Mouse (Mus musculus): ENCODE measurements around the gene Ltk. TPM values are rescaled to one million over a fixed set of nuclear protein-coding genes. Genes with fewer than 3 reads are reported as not detected.
A peak's percentile ranks its signal among the peaks of the same experiment; 100 is the strongest.

Gene Ltk
- polyA plus RNA-seq, 1 experiment from 2014 or later, result 0.08 TPM

GRCm38 (mm10) chr2:119745281-119745680 is 14.9 kb downstream of the Ltk start:
- DNase-seq (ENCODE audit: low spot score) (peak; percentile 23), ATAC-seq (ENCODE audit: low FRiP score) (no peak)
- no peak overlapping the region for H3K9ac ChIP-seq (ENCODE audit: low read depth, low read length)
- no peak overlapping the region for H3K4me2 ChIP-seq (replicated peaks; ENCODE audit: low read depth, low read length)
- H3K4me3 ChIP-seq (ENCODE audit: low read depth, low read length), result no peak overlapping the region
- no peak overlapping the region for H3K27ac ChIP-seq (ENCODE audit: low read depth, low read length)
- no peaks in the 10 kb centered on the region for H3K9me3 ChIP-seq (ENCODE audit: control insufficient read depth, low read length)
- H3K36me3 ChIP-seq (ENCODE audit: control insufficient read depth, insufficient read depth, low read length), result no peaks in the 10 kb centered on the region
- peaks cover 37% of the 10 kb centered on the region for H3K27me3 ChIP-seq (ENCODE audit: control insufficient read depth, insufficient read depth, low read length)
- H3K4me1 ChIP-seq (replicated peaks; ENCODE audit: control insufficient read depth, insufficient read depth, low read length), result peaks cover 19% of the 10 kb centered on the region
- 19% methylated on average over 1 of the region's 1 CpGs for WGBS

DNA sequence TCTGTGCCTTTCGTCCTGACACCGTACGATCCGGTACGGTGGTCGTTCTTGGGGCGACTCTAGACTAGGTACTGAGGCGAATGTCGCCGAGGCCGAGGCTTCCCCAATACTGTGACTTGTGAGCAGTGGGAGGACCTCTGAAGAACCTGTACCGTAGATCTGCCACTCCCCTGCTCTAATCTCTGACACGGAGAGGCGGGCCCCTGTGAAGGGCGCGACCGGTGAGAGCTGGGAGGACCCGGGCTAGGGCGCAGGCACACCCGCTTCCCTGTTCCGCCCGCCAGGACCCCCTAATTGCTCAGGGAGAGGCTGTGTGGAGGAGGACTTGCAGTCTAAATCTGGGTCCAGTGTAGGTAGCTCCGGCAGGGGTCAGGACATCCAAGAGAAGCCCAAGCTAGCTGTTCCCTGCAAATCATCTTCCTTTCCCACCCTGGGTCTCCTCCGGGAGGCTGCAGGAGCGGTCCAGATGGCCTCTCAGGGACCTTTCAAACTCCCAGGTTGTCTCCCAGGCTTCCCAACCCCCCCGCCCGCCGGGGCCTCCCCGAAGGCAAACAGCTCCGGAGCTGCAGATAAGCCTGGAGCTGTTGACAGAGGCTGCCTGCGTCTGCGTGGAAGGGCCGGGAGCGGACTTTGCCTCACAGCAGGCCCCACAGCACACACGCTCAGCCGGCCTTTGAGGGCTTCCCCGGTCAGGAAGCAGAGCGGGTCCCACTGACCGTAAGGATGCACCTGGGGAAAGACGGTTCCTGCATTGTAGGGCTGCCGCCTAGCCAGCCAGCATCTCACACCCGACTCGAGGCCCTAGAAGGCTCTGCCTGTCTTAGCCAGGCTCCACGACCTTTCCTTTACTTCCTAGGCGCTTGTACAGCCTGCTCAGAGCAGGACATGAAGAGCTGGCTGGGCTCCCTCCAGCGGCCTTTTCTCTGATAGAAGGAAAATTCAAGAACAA is 15.8 kb downstream of the Ltk start:
- H3K9me3 ChIP-seq (ENCODE audit: control insufficient read depth, low read length), result no peaks in the 10 kb centered on the region
- ATAC-seq (ENCODE audit: low FRiP score), result no peak
- no peak overlapping the region for H3K27ac ChIP-seq (ENCODE audit: low read depth, low read length)
- 3% methylated on average over 46 of the region's 46 CpGs for WGBS
- peak overlapping the region; percentile 16 for H3K4me3 ChIP-seq (ENCODE audit: low read depth, low read length)
- peak; percentile 53 for DNase-seq (ENCODE audit: low spot score)
- H3K4me1 ChIP-seq (replicated peaks; ENCODE audit: control insufficient read depth, insufficient read depth, low read length), result peaks cover 19% of the 10 kb centered on the region
- H3K36me3 ChIP-seq (ENCODE audit: control insufficient read depth, insufficient read depth, low read length), result no peaks in the 10 kb centered on the region
- H3K27me3 ChIP-seq (ENCODE audit: control insufficient read depth, insufficient read depth, low read length), result peaks cover 37% of the 10 kb centered on the region
- 0 out of 2 replicates have a peak overlapping the region, but pooled peaks have one; percentile 11 for H3K9ac ChIP-seq (ENCODE audit: low read depth, low read length)
- H3K4me2 ChIP-seq (replicated peaks; ENCODE audit: low read depth, low read length), result peak overlapping the region; percentile 25

DNA sequence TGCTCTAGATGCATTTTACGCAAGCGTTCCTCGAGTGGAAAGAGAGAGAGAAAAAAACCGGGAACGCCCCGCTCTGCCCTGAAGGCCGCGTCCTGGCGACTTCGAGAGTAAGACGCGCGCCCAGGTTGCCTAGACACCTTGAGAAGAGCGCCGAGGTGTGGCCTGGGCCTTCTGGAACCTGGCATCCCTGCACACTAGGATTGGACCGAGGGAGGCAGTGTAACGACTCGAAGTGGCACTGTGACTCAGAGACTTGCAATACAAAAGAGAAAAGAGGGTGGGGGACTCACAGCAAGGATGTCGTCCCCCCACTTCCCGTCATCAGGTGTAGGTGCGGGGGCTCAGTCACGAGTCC is 16.4 kb downstream of the Ltk start:
- ATAC-seq (ENCODE audit: low FRiP score), result no peak
- no peak for DNase-seq (ENCODE audit: low spot score)
- Histone ChIP-seq H3K4me3 (ENCODE audit: low read depth, low read length) (no peak overlapping the region; the same call in 1 of the 2 replicates), H3K9me3 (ENCODE audit: control insufficient read depth, low read length) (no peaks in the 10 kb centered on the region), H3K27ac (ENCODE audit: low read depth, low read length) (no peak overlapping the region), H3K4me1 (replicated peaks; ENCODE audit: control insufficient read depth, insufficient read depth, low read length) (peaks cover 19% of the 10 kb centered on the region), H3K9ac (ENCODE audit: low read depth, low read length) (no peak overlapping the region), H3K36me3 (ENCODE audit: control insufficient read depth, insufficient read depth, low read length) (no peaks in the 10 kb centered on the region), H3K4me2 (replicated peaks; ENCODE audit: low read depth, low read length) (peak overlapping the region; percentile 25; the same call in 1 of the 2 replicates), H3K27me3 (ENCODE audit: control insufficient read depth, insufficient read depth, low read length) (peaks cover 37% of the 10 kb centered on the region)
- WGBS, result 4% methylated on average over 22 of the region's 22 CpGs

DNA sequence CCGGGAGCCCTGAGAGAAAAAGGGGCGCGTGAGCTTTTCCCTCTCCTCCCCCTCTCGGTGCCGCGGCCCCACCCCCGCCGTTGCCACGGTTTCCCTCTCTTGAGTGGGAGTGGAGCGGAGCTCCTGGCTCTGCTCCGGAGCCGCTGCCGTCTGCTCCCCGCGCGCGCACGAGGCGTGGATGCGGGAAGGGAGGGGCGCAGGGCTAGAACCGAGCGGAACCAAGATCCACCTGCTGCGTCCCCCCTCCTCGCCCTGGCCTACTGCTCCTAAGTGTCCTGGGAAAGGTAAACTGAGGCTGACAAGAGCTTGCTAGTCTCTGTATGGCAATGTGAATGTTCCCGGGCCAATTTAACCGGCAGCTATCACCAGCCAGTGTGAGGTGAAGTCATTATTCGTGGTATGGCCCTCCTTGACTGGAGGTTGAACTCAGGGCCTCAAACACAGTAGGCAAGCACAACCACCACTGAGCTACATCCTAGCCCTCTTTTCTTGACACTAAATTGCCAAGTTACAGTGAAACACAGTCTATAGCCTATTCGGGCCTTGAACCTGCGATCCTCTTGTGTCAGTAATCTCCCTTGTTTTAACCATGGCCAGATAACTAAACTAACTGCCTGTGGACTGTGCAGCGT is 16.9 kb downstream of the Ltk start:
- Histone ChIP-seq H3K4me2 (replicated peaks; ENCODE audit: low read depth, low read length) (peak overlapping the region; percentile 88), H3K4me3 (ENCODE audit: low read depth, low read length) (peak overlapping the region; percentile 45), H3K9ac (ENCODE audit: low read depth, low read length) (no peak overlapping the region), H3K9me3 (ENCODE audit: control insufficient read depth, low read length) (no peaks in the 10 kb centered on the region), H3K4me1 (replicated peaks; ENCODE audit: control insufficient read depth, insufficient read depth, low read length) (peaks cover 19% of the 10 kb centered on the region), H3K27me3 (ENCODE audit: control insufficient read depth, insufficient read depth, low read length) (peaks cover 37% of the 10 kb centered on the region), H3K27ac (ENCODE audit: low read depth, low read length) (no peak overlapping the region), H3K36me3 (ENCODE audit: control insufficient read depth, insufficient read depth, low read length) (no peaks in the 10 kb centered on the region)
- ATAC-seq (ENCODE audit: low FRiP score), result no peak
- DNase-seq (ENCODE audit: low spot score), result peak; percentile 41
- 9% methylated on average over 31 of the region's 31 CpGs for WGBS

DNA sequence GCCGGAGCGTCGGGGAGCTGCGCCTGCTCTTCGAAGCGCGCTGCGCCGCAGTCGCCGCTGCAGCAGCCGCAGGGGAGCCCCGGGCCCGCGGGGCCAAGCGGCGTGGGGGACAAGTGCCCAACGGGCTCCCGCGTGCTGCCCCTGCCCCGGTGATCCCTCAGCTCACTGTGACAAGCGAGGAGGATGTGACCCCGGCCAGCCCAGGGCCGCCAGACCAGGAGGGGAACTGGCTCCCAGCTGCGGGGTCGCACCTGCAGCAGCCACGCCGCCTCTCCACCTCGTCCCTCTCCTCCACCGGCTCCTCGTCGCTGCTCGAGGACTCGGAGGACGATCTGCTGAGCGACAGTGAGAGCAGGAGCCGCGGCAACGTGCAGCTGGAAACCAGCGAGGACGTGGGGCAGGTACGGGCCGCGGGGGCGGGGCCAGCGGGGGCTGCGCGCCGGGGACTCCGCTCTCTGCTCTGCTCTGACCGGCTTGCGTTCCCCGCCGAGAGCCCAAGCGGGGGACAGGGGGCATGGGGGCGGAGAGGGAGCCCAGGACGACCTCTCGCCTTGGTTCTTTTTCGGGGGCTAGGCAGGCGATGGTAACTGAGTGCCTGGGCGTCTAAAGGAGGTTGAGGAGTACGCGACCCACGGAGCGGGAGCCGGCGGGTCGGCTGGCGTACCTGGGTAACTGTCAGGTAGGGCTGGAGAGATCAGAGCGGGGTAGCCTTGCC is 17.6 kb downstream of the Ltk start:
- peak overlapping the region; percentile 51 for H3K9ac ChIP-seq (ENCODE audit: low read depth, low read length)
- peaks cover 19% of the 10 kb centered on the region for H3K4me1 ChIP-seq (replicated peaks; ENCODE audit: control insufficient read depth, insufficient read depth, low read length)
- ATAC-seq (ENCODE audit: low FRiP score), result peak; percentile 51
- under 1% methylated on average over 63 of the region's 70 CpGs for WGBS
- H3K36me3 ChIP-seq (ENCODE audit: control insufficient read depth, insufficient read depth, low read length), result no peaks in the 10 kb centered on the region
- no peaks in the 10 kb centered on the region for H3K9me3 ChIP-seq (ENCODE audit: control insufficient read depth, low read length)
- no peak overlapping the region for H3K27ac ChIP-seq (ENCODE audit: low read depth, low read length)
- H3K4me2 ChIP-seq (replicated peaks; ENCODE audit: low read depth, low read length), result peak overlapping the region; percentile 88
- H3K4me3 ChIP-seq (ENCODE audit: low read depth, low read length), result peak overlapping the region; percentile 45
- H3K27me3 ChIP-seq (ENCODE audit: control insufficient read depth, insufficient read depth, low read length), result peaks cover 37% of the 10 kb centered on the region
- no peak for DNase-seq (ENCODE audit: low spot score)

DNA sequence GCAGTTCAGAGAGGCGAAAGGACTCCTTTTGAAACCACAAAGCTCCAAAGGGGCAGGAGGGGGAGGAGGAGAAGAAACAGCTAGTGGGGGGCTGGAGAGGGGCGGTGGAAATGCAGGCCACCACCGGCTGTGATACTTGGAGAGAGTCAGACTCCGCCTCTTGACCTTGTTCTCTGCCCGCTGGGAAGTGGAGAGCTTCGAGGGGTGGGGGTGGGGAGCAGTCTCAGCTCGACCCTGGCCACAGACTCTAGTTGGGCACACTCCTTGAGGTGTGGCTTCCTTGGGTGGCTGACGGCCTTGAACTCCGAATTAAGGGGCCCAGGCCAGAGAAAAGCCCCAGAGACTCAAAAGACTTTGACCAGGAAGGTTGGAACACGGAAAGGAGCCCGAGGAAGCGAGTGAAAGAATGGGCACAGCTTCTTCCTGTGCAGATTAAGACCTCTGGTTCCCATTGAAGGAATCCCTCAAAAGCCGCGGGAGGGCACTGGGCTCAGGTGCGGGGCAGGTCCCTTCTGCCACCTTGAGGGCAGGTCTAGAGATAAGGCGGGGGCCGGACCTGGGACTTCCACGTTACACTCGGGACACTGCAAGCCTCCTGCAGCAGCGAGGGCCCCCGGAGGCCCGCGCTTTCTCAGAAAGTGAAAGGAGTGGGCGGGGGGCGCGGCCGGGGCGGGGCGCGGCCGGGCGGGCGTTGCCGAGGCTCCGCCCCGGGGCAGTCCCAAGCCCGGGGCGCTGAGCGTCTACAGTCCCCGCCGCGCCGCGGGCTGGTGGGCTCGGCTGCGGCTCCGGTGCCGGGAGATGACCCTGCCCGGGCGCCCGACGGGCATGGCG is 18.4 kb downstream of the Ltk start, which contains the start of gene Itpka:
TSS of gene Itpka (plus strand) at position 757 of the 831 bp plus-strand sequence.
- H3K36me3 ChIP-seq (ENCODE audit: control insufficient read depth, insufficient read depth, low read length), result no peaks in the 10 kb centered on the region
- peaks cover 19% of the 10 kb centered on the region for H3K4me1 ChIP-seq (replicated peaks; ENCODE audit: control insufficient read depth, insufficient read depth, low read length)
- peak; percentile 84 for DNase-seq (ENCODE audit: low spot score)
- peak within 1 kb of the TSS; percentile 45 for H3K4me3 ChIP-seq (ENCODE audit: low read depth, low read length)
- peaks cover 37% of the 10 kb centered on the region for H3K27me3 ChIP-seq (ENCODE audit: control insufficient read depth, insufficient read depth, low read length)
- H3K9ac ChIP-seq (ENCODE audit: low read depth, low read length), result peak within 1 kb of the TSS; percentile 51
- peak; percentile 84 for ATAC-seq (ENCODE audit: low FRiP score)
- H3K27ac ChIP-seq (ENCODE audit: low read depth, low read length), result peak within 1 kb of the TSS; percentile 51; the same call in 1 of the 2 replicates
- H3K4me2 ChIP-seq (replicated peaks; ENCODE audit: low read depth, low read length), result peak within 1 kb of the TSS; percentile 88
- 0% methylated on average over 43 of the region's 53 CpGs for WGBS
- no peaks in the 10 kb centered on the region for H3K9me3 ChIP-seq (ENCODE audit: control insufficient read depth, low read length)

DNA sequence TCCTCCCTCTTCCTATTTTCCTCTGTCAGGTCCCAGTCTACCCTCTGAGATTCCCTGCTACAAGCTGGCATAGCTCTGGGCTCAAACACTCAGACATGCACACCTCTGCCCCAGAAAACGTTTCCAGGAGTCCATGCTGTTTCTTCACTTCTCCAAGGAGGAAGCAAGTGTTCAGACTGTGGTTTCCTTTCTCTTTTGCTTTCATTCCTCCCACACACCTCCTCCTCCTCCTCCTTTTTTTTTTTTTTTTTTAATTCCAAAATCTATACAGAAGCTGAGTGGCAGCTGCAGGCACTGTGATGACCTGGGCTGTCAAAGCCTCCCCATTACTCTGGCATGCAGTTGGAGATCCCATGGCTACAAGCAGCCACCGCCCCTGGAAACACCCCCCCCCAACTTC is 19.7 kb downstream of the Ltk start:
- Histone ChIP-seq H3K4me3 (ENCODE audit: low read depth, low read length) (no peak overlapping the region), H3K27ac (ENCODE audit: low read depth, low read length) (no peak overlapping the region), H3K9ac (ENCODE audit: low read depth, low read length) (no peak overlapping the region), H3K4me1 (replicated peaks; ENCODE audit: control insufficient read depth, insufficient read depth, low read length) (peaks cover 19% of the 10 kb centered on the region), H3K36me3 (ENCODE audit: control insufficient read depth, insufficient read depth, low read length) (no peaks in the 10 kb centered on the region), H3K9me3 (ENCODE audit: control insufficient read depth, low read length) (no peaks in the 10 kb centered on the region), H3K4me2 (replicated peaks; ENCODE audit: low read depth, low read length) (no peak overlapping the region), H3K27me3 (ENCODE audit: control insufficient read depth, insufficient read depth, low read length) (peaks cover 31% of the 10 kb centered on the region)
- DNase-seq (ENCODE audit: low spot score) (no peak), ATAC-seq (ENCODE audit: low FRiP score) (no peak)
- WGBS, result 9% methylated on average over 2 of the region's 2 CpGs

DNA sequence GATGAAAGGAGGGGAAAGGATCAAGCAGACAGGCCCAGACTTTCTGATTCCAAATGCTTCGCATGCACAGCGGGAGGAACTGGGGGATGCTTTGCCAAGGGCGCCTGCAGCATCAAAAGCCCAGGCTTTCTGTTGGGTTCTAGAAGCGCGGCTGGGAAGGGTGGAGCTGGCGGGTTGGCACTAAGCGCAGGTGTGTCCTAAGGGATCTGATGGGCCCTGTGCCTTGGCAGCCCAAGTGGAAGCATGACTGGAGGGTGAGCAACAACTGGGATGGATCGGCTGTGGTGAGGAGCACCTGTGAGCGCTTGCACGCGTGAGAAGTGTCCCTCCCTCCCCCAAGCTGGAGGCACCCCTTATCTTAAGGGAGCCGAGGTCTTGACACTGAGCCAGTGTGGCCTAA is 23.1 kb downstream of the Ltk start:
- ATAC-seq (ENCODE audit: low FRiP score), result no peak
- Histone ChIP-seq H3K27me3 (ENCODE audit: control insufficient read depth, insufficient read depth, low read length) (no peaks in the 10 kb centered on the region), H3K36me3 (ENCODE audit: control insufficient read depth, insufficient read depth, low read length) (no peaks in the 10 kb centered on the region), H3K4me1 (replicated peaks; ENCODE audit: control insufficient read depth, insufficient read depth, low read length) (0 out of 2 replicates have a peak, but pooled peaks cover 4% of the 10 kb centered on the region), H3K9me3 (ENCODE audit: control insufficient read depth, low read length) (no peaks in the 10 kb centered on the region), H3K9ac (ENCODE audit: low read depth, low read length) (no peak overlapping the region), H3K4me2 (replicated peaks; ENCODE audit: low read depth, low read length) (no peak overlapping the region), H3K4me3 (ENCODE audit: low read depth, low read length) (no peak overlapping the region), H3K27ac (ENCODE audit: low read depth, low read length) (no peak overlapping the region)
- 27% methylated on average over 12 of the region's 12 CpGs for WGBS
- no peak for DNase-seq (ENCODE audit: low spot score)
